Comparison of ENCODE assay signal across 19 mouse cellular contexts in the genomic region with DNA sequence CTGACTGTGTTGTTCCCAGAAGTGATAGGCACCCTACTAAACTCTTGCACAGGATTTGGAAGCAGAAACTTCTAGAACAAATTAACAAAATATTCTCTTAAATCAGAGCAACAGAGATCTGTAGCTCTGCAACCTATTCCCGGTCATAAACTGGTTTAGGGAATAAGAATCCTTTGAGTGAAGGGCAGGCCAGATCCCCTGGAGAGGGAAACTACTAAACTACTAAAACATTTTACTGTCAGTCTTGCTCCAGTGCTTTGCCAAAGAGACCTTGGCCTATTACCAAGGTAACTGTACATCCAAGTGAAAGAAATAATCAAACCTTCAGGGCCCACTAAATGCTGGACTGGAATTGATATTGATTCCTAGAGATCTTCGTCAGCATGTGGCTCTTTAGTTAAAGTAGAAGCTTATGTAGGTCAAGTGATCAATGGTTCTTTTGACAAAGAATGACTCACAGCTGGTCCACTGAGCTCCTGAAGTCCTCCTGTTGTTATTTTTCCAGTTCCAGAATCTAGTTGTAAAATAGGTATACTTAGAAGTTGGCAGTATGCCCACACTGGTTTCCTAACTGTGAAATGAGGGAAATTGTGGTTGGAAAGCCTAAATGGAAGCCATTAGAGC.
"Had no signal": no experiment of that assay in that cellular context is flagged by ENCODE, and none has a peak within 500 bp of the region (broad histone marks: within the 10 kb centered on the region; RNA-seq: fewer than 3 reads in every experiment).

No protein-coding gene starts in this region.

- H3K9me3 ChIP-seq: kidney, embryonic 15.5 days; limb, embryonic 12.5 days; liver, embryonic 13.5 days; neural tube, embryonic 13.5 days; stomach, embryonic 15.5 days had no signal

- H3K4me1 ChIP-seq: kidney, embryonic 15.5 days; limb, embryonic 12.5 days; liver, embryonic 13.5 days; neural tube, embryonic 13.5 days; stomach, embryonic 15.5 days had no signal

- H3K27me3 ChIP-seq: kidney, embryonic 15.5 days; limb, embryonic 12.5 days; liver, embryonic 13.5 days; neural tube, embryonic 13.5 days; stomach, embryonic 15.5 days had no signal

- H3K4me3 ChIP-seq: kidney, embryonic 15.5 days; left cerebral cortex, adult 2 months; limb, embryonic 12.5 days; liver, embryonic 13.5 days; myocyte; neural tube, embryonic 13.5 days; stomach, embryonic 15.5 days had no signal

- H3K27ac ChIP-seq: kidney, embryonic 15.5 days; left cerebral cortex, adult 2 months; limb, embryonic 12.5 days; liver, embryonic 13.5 days; neural tube, embryonic 13.5 days; stomach, embryonic 15.5 days had no signal

- H3K9ac ChIP-seq: kidney, embryonic 15.5 days; limb, embryonic 12.5 days; liver, embryonic 13.5 days; neural tube, embryonic 13.5 days; stomach, embryonic 15.5 days had no signal

- DNase-seq: kidney, adult 8-10 months; kidney, postnatal 10 days; layer of hippocampus, postnatal 36 days; liver, embryonic 13.5 days; lung, adult 2 months; lung, postnatal 14 days; lung, postnatal 4 days; midbrain, embryonic 14.5 days; retina, postnatal 1 day; right cerebral cortex, postnatal 25 days; spleen, adult 18-20 months; thymus, postnatal 25 days had no signal

- H3K36me3 ChIP-seq: kidney, embryonic 15.5 days; limb, embryonic 12.5 days; liver, embryonic 13.5 days; neural tube, embryonic 13.5 days; stomach, embryonic 15.5 days had no signal

- H3K4me2 ChIP-seq: kidney, embryonic 15.5 days; limb, embryonic 12.5 days; liver, embryonic 13.5 days; midbrain, embryonic 11.5 days; neural tube, embryonic 13.5 days; stomach, embryonic 15.5 days had no signal
